Mouse (Mus musculus): ENCODE measurements around the gene Usp16.
A peak's percentile ranks its signal among the peaks of the same experiment; 100 is the strongest.
"Not testable (repeated sequence)": the region's sequence is repeated elsewhere in the genome, so short reads cannot be mapped to it uniquely, and the experiment has no call there.

Gene Usp16

DNA sequence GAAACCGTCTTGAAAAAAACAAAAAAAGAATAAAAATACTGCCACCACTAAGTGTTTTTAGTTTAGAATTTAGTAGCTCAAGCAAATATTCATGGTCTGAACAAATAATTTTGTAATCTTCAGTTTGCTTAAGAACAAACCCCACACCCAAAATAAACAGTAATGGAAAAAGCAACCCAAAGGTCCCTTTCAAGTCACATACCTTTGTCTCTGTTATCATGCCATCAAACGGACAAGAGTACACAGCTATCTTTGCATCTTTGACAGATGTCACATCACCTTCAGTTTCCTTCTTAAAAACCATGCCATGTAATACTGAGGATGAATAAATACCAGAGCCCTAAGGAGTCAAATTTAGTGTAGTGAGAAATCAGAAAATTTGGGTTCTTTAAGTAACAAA lies 34.1 kb downstream of the Usp16 start:
- no peak for DNase-seq

DNA sequence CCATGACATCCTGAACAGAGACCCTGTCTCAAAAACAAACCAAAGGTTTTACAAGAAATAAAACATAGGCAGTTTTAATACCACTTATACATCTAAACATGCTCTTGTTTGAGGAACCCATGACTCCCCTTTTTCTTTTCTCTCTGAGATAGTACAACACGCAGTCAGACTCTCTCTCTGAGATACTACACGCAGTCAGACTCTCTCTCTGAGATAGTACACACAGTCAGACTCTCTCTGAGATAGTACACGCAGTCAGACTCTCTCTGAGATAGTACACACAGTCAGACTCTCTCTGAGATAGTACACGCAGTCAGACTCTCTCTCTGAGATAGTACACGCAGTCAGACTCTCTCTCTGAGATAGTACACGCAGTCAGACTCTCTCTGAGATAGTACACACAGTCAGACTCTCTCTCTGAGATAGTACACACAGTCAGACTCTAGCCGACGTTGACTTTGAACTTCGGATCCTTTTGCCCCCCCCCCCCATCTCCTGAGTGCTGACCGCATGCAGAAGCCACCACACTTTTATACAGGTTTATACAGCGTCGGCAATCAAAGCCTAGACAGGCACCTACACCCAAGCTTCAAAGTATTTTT lies 37.8 kb downstream of the Usp16 start:
- DNase-seq, result not testable (repeated sequence)

- no peak for DNase-seq
Observed at GRCm38 (mm10) chr16:87494955-87495655, 40.6 kb downstream of the Usp16 start.

- peak; percentile 97 for DNase-seq
Observed at GRCm38 (mm10) chr16:87495716-87496447, 41.4 kb downstream of the Usp16 start, which contains the start of gene Cct8. Gene Cct8, minus strand, starts transcription at chr16:87495873.

GRCm38 (mm10) chr16:87496728-87497127 lies 42.2 kb downstream of the Usp16 start:
- no peak for DNase-seq

GRCm38 (mm10) chr16:87497171-87497570 lies 42.7 kb downstream of the Usp16 start:
- DNase-seq, result no peak

DNA sequence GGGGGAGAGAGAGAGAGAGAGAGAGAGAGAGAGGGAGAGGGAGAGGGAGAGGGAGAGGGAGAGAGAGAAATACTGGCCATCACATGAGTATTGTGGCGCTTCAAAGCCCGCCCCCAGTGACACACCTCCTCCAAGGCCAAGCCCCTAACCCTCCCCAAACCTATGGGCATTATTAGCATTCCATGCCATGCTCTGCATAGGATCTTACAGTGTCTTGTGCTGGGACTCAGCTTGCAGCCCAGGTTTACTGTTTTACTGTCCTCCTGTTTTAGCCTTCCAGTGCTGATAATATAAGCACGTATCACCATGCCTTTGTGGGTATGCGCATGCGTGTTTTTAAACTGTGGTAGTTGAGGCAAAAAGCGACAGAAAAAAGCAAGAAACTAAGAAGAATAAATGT lies 45.1 kb downstream of the Usp16 start:
- no peak for DNase-seq

GRCm38 (mm10) chr16:87501304-87502078 lies 47.0 kb downstream of the Usp16 start:
- DNase-seq, result no peak

DNA sequence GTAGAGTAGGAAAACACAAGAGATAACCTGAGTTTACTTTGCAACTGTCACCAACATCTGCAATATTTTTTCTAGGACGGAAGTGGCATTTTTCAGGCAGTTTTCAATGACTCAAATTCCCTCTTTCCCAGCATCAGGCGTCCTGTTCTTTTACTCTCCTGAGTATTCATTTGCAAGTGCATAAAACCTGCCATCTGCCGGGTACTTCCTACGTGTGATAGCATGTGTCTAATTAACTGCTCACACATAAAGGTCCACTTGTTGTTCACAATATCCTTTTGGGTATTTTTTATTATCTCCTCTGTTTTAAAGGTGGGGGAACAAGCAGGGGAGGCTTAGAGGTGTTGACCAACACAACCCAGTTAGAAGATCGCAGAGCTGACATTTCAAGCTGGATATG lies 57.2 kb downstream of the Usp16 start:
- no peak for DNase-seq

DNA sequence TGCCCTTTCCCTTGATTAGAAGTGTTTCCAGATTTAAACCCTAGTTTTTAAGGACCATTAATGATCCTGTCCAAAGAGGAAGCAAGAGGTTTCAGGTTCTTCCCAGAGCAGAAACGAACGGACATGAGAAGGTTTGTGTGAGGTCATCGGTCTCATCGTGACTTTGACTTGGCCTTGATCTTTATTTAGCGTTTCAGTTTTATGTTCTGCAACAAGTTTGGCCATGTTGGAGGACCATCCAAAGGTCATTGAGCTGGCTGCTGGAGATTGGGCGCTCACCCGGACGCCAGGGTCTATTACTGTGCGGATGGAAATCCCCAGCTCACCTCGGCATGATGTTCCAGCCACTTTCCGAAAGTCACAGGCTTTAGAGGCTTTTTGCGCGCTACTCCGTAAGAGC lies 57.8 kb downstream of the Usp16 start:
- no peak for DNase-seq

DNA sequence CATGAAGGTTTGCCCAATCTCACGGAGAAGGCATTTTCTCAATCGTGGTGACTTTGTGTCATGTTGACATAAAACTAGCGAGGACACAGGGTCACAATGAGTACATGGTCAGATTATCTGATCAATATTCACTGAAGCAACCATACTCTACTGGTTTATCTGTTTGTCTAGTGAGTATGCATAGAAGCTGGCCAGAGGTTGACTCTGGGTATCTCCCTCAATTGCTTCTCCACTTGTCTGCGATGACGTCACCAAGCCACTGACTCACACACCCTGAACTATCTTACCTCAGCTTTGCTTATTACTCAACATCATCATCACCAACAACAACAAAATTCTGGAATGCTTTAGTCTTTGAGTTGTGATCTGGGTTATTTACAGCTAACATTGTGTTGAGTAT lies 69.7 kb downstream of the Usp16 start:
- no peak for DNase-seq

DNA sequence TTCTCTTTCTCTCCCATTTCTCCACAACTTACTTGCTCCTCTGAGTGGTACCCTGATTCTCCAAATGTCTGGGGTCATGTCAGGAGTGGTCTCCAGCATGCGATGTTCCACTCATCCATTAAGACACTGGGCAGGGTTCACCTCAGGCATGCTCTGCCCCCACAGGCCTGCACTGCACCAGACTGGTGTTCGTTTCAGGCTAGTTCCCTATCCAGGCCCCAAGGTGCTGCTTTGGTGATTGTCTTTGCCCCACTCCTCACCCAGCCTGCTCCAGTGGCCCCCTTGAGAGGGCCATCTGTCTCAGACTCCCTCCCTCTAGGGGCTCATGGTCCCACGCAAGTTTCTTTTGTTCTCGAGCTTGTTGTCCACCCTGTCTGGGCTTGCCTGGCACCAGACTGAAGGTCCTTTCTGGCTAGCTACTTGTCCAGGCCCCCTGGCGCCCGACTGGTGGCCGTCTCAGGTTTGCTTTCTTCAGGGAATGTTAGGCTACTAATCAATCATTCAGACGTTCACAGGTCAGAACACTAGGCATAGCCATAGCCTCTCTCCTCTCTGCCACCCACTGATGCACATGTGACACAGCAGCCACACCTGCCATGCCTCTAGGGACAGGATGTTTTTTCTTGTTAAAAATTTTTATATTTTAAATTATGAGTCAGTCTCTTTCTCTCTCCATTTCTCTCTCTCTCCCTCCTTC lies 73.2 kb downstream of the Usp16 start:
- DNase-seq, result no peak

- DNase-seq, result no peak
Observed at GRCm38 (mm10) chr16:87528755-87529154, 74.3 kb downstream of the Usp16 start.

Measured in cerebellum, adult 9-10 months (tissue).